Mouse (Mus musculus): ENCODE data around the gene Dbh. TPM values are rescaled to one million over a fixed set of nuclear protein-coding genes. Genes with fewer than 3 reads are reported as not detected.

The Dbh gene
- polyA plus RNA-seq (2017; shearing (Covaris generic)), result not detected

DNA sequence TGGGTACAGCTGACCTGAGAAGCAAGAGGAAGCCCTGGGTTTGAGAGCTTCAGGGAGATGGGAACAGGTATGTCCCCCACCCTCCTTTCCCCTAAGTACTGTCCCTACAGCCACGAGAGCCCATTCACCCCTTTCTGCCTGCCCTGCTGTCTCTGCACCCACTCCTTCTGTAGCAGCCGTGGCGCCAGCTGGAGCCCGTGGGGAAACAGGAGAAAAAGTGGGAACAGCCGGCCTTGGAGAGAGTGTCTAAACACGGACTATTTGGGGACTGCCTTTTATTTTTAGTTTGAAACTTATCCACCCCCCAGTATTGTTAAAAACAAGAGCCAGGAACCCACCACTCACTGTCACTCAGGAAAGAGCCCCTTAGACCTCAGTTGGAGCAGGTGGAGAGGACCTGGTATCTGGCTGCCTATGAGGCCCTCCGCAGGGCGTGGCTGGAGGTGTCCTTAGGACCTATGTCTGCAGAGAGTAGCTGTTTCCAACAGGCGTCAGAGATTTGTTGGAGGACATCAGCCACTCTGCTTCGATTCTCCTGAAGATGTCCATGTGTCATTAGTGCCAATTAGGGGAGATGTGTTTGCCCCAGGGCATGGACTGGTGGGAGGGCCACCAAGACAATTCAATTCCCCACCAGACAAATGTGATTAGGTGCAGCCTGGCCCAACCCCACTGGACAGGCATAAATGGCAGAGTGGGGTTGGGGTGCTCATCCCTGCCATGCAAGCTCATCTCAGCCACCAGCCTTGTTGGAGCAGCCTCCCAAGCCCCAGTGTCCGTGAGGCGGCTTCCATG is at the start of gene Dbh:
Gene Dbh, plus strand, starts transcription at position 438 of the 795 bp plus-strand sequence.

DNA sequence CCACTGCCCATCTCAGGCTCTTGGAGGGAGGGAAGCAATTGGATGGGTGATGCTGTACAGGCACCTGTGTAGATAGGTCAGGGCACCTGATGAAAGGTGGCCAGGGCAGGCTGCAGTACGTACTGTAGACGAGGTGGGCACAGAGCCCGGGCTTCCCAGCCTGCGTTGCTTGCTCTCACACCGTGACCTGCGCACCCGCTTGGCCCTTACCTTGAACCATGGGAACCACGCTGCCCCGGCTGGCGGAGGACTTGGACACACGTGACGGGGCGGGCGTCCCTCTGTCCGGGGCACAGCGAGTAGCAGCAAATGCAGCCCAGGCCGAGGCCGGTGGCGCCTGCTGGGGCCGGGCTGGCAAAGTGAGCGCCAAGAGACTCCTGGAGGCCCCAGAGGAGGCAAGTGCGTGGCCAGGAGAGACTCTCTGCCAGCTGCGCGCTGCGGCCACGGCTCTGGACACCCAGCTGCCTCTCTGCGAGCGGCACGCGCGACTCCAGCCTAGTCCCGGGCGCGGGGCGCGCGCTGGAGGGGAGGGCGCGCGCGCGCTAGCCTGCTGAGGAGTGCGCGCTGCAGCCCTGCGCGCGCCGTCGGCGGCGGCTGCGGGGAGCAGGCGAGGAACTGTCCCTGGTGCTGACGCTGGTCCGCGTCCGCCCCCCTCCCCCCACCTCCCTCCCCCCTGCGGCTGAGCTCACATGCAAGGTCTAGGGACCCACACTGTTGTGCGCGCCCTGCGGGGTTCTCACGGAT is 22.9 kb upstream of the Dbh start, which contains the start of gene Fam163b:
Gene Fam163b, minus strand, starts transcription at position 542 of the 744 bp plus-strand sequence.

Other genes with a start within 250 kb of the Dbh start
- gene Surf2, start 248.9 kb upstream of the Dbh start, polyA plus RNA-seq (2017; shearing (Covaris generic)), result 65.3 TPM
- gene Surf1, start 248.7 kb upstream of the Dbh start, polyA plus RNA-seq (2017; shearing (Covaris generic)), result 73.2 TPM
- 135 TPM for gene Surf4, start 231.3 kb upstream of the Dbh start, polyA plus RNA-seq (2017; shearing (Covaris generic))
- 0.32 TPM for gene Stkld1, start 231.2 kb upstream of the Dbh start, polyA plus RNA-seq (2017; shearing (Covaris generic))
- gene Rexo4, start 200.8 kb upstream of the Dbh start, polyA plus RNA-seq (2017; shearing (Covaris generic)), result 35.2 TPM
- not detected for gene Adamts13, start 191.8 kb upstream of the Dbh start, polyA plus RNA-seq (2017; shearing (Covaris generic))
- 20.1 TPM for gene Cacfd1, start 155.3 kb upstream of the Dbh start, polyA plus RNA-seq (2017; shearing (Covaris generic))
- gene Slc2a6, start 137.2 kb upstream of the Dbh start, polyA plus RNA-seq (2017; shearing (Covaris generic)), result 3.0 TPM
- not detected for gene Mymk, start 93.1 kb upstream of the Dbh start, polyA plus RNA-seq (2017; shearing (Covaris generic))
- 0.44 TPM for gene Adamtsl2, start 85.9 kb upstream of the Dbh start, polyA plus RNA-seq (2017; shearing (Covaris generic))
- gene Fam163b, start 22.7 kb upstream of the Dbh start, polyA plus RNA-seq (2017; shearing (Covaris generic)), result not detected
- 0.36 TPM for gene Sardh, start 83.1 kb downstream of the Dbh start, polyA plus RNA-seq (2017; shearing (Covaris generic))

Measured in effector memory CD4-positive, alpha-beta T cell, adult 5 months (primary cell).